Comparison of ENCODE assay signal across 29 mouse cellular contexts in genomic region chr5:114722846-114723245, GRCm38 (mm10). TPM values are rescaled to one million over a fixed set of nuclear protein-coding genes. Genes with fewer than 3 reads are reported as not detected.
DNase-seq lines count a peak whose midpoint lies in the region; ATAC-seq and TF ChIP-seq lines count a peak whose summit lies in the region.
"Had no signal": no experiment of that assay in that cellular context is flagged by ENCODE, and none has a peak within 500 bp of the region (broad histone marks: within the 10 kb centered on the region; RNA-seq: fewer than 3 reads in every experiment).

No protein-coding gene starts in this region.

- no peak overlapping the region for H3K4me2 ChIP-seq in embryonic facial prominence, embryonic 12.5 days (replicated peaks)
- no peak overlapping the region for H3K4me2 ChIP-seq in limb, embryonic 12.5 days
- no peak overlapping the region for H3K4me2 ChIP-seq in limb, embryonic 14.5 days (replicated peaks; ENCODE audit: low read depth, low read length, severe bottlenecking)
- H3K4me2 ChIP-seq: heart, embryonic 13.5 days; hindbrain, embryonic 14.5 days; liver, embryonic 15.5 days; lung, embryonic 15.5 days; midbrain, embryonic 15.5 days had no signal

- H3K9me3 ChIP-seq in embryonic facial prominence, embryonic 12.5 days = 0 out of 2 replicates have a peak, but pooled peaks cover 5% of the 10 kb centered on the region
- H3K9me3 ChIP-seq in embryonic facial prominence, embryonic 10.5 days = peaks cover 3% of the 10 kb centered on the region; the same call in 1 of the 2 replicates
- 0 out of 2 replicates have a peak, but pooled peaks cover 5% of the 10 kb centered on the region for H3K9me3 ChIP-seq in limb, embryonic 12.5 days
- no peaks in the 10 kb centered on the region for H3K9me3 ChIP-seq in limb, embryonic 10.5 days (replicated peaks)
- no peaks in the 10 kb centered on the region for H3K9me3 ChIP-seq in limb, embryonic 14.5 days (ENCODE audit: control insufficient read depth, low read length)
- H3K9me3 ChIP-seq: forebrain, embryonic 10.5 days; heart, embryonic 13.5 days; liver, embryonic 15.5 days; lung, embryonic 15.5 days; midbrain, embryonic 15.5 days had no signal

- WGBS in embryonic facial prominence, embryonic 12.5 days = 93% methylated on average over 13 of the region's 13 CpGs
- 91% methylated on average over 13 of the region's 13 CpGs for WGBS in embryonic facial prominence, embryonic 10.5 days
- 98% methylated on average over 13 of the region's 13 CpGs for WGBS in limb, embryonic 12.5 days
- WGBS in limb, embryonic 10.5 days = 95% methylated on average over 13 of the region's 13 CpGs
- 92% methylated on average over 13 of the region's 13 CpGs for WGBS in limb, embryonic 14.5 days

- H3K36me3 ChIP-seq in embryonic facial prominence, embryonic 12.5 days = peaks cover 78% of the 10 kb centered on the region
- peaks cover 86% of the 10 kb centered on the region for H3K36me3 ChIP-seq in embryonic facial prominence, embryonic 10.5 days (replicated peaks)
- peaks cover 79% of the 10 kb centered on the region for H3K36me3 ChIP-seq in limb, embryonic 12.5 days
- peaks cover 86% of the 10 kb centered on the region for H3K36me3 ChIP-seq in limb, embryonic 10.5 days
- H3K36me3 ChIP-seq in limb, embryonic 14.5 days (ENCODE audit: control insufficient read depth, insufficient read depth, low read length) = peaks cover 54% of the 10 kb centered on the region

- DNase-seq in embryonic facial prominence, embryonic 10.5 days (ENCODE audit: low spot score) = no peak
- no peak for DNase-seq in limb, embryonic 10.5 days (ENCODE audit: low spot score)
- DNase-seq in limb, embryonic 14.5 days (ENCODE audit: low spot score) = no peak
- DNase-seq in right cerebral cortex, postnatal 25 days = no peak
- DNase-seq: cerebellum, adult 2 months; cerebellum, postnatal 14 days; forebrain, postnatal 0 days; heart, postnatal 10 days; kidney, adult 9 months; kidney, postnatal 10 days; liver; right cerebral cortex, adult 18-20 months; right cerebral cortex, postnatal 4 days; thymus, adult 2 months; thymus, postnatal 36 days had no signal

- H3K9ac ChIP-seq in embryonic facial prominence, embryonic 12.5 days = no peak overlapping the region
- H3K9ac ChIP-seq in limb, embryonic 12.5 days (replicated peaks) = no peak overlapping the region
- no peak overlapping the region for H3K9ac ChIP-seq in limb, embryonic 14.5 days (ENCODE audit: low read depth, low read length, severe bottlenecking)
- H3K9ac ChIP-seq: forebrain, postnatal 0 days; heart, embryonic 13.5 days; hindbrain, embryonic 14.5 days; liver, embryonic 15.5 days; lung, embryonic 15.5 days; midbrain, embryonic 15.5 days had no signal

- no peaks in the 10 kb centered on the region for H3K4me1 ChIP-seq in embryonic facial prominence, embryonic 12.5 days
- peaks cover 4% of the 10 kb centered on the region; the same call in 1 of the 2 replicates for H3K4me1 ChIP-seq in embryonic facial prominence, embryonic 10.5 days
- no peaks in the 10 kb centered on the region for H3K4me1 ChIP-seq in limb, embryonic 12.5 days (replicated peaks)
- peaks cover 5% of the 10 kb centered on the region; the same call in 1 of the 2 replicates for H3K4me1 ChIP-seq in limb, embryonic 10.5 days
- no peaks in the 10 kb centered on the region for H3K4me1 ChIP-seq in limb, embryonic 14.5 days (ENCODE audit: control insufficient read depth, insufficient read depth, low read length)
- H3K4me1 ChIP-seq: forebrain, embryonic 10.5 days; heart, embryonic 13.5 days; lung, embryonic 15.5 days; midbrain, embryonic 10.5 days; midbrain, embryonic 15.5 days had no signal

- 0 out of 2 replicates have a peak overlapping the region, but pooled peaks have one; percentile 1 for H3K27ac ChIP-seq in embryonic facial prominence, embryonic 12.5 days
- H3K27ac ChIP-seq in embryonic facial prominence, embryonic 10.5 days (replicated peaks) = no peak overlapping the region
- H3K27ac ChIP-seq in limb, embryonic 12.5 days = 0 out of 2 replicates have a peak overlapping the region, but pooled peaks have one; percentile 7
- no peak overlapping the region for H3K27ac ChIP-seq in limb, embryonic 10.5 days
- H3K27ac ChIP-seq in limb, embryonic 14.5 days (replicated peaks; ENCODE audit: low read depth, low read length) = 0 out of 2 replicates have a peak overlapping the region, but pooled peaks have one; percentile 5
- H3K27ac ChIP-seq: forebrain, embryonic 10.5 days; heart, embryonic 13.5 days; hindbrain, embryonic 14.5 days; left cerebral cortex, adult 2 months; liver, embryonic 15.5 days; lung, embryonic 15.5 days; midbrain, embryonic 10.5 days; midbrain, embryonic 15.5 days had no signal

- ATAC-seq in embryonic facial prominence, embryonic 12.5 days (ENCODE audit: insufficient number of reproducible peaks, insufficient read depth, low FRiP score, low TSS enrichment) = no peak
- ATAC-seq in limb, embryonic 12.5 days (ENCODE audit: insufficient number of reproducible peaks, insufficient read depth, low FRiP score, low TSS enrichment, low read depth) = no peak
- ATAC-seq in limb, embryonic 14.5 days (ENCODE audit: low FRiP score, low read depth) = no peak
- ATAC-seq in erythroblast, adult 5-6 weeks (replicated peaks; ENCODE audit: low FRiP score, poor library complexity, severe bottlenecking) = no peak
- ATAC-seq: activated CD4-positive, CD25-positive, alpha-beta regulatory T cell, adult 4 months; CD4-positive, CD25-positive, alpha-beta regulatory T cell, adult 4 months; forebrain, postnatal 0 days; intestine, postnatal 0 days; midbrain, embryonic 15.5 days had no signal

- H3K4me3 ChIP-seq in embryonic facial prominence, embryonic 12.5 days = no peak overlapping the region
- no peak overlapping the region for H3K4me3 ChIP-seq in embryonic facial prominence, embryonic 10.5 days
- H3K4me3 ChIP-seq in limb, embryonic 12.5 days (replicated peaks) = no peak overlapping the region
- no peak overlapping the region for H3K4me3 ChIP-seq in limb, embryonic 10.5 days
- H3K4me3 ChIP-seq in limb, embryonic 14.5 days (replicated peaks; ENCODE audit: low read length) = no peak overlapping the region
- H3K4me3 ChIP-seq: forebrain, embryonic 10.5 days; heart, embryonic 13.5 days; left cerebral cortex, adult 2 months; liver, embryonic 15.5 days; lung, embryonic 15.5 days; midbrain, embryonic 10.5 days; midbrain, embryonic 15.5 days had no signal

- H3K27me3 ChIP-seq in embryonic facial prominence, embryonic 12.5 days = no peaks in the 10 kb centered on the region
- H3K27me3 ChIP-seq in embryonic facial prominence, embryonic 10.5 days (replicated peaks; ENCODE audit: low read depth, poor library complexity, severe bottlenecking) = no peaks in the 10 kb centered on the region
- H3K27me3 ChIP-seq in limb, embryonic 12.5 days = no peaks in the 10 kb centered on the region
- H3K27me3 ChIP-seq in limb, embryonic 10.5 days (ENCODE audit: low read depth, poor library complexity, severe bottlenecking) = no peaks in the 10 kb centered on the region
- no peaks in the 10 kb centered on the region for H3K27me3 ChIP-seq in limb, embryonic 14.5 days (ENCODE audit: control insufficient read depth, insufficient read depth, low read length)
- H3K27me3 ChIP-seq: heart, embryonic 13.5 days; liver, embryonic 15.5 days; lung, embryonic 15.5 days; midbrain, embryonic 15.5 days had no signal

- TF ChIP-seq POLR2A in limb, embryonic 14.5 days (IDR thresholded peaks at IDR 0.05; ENCODE audit: borderline replicate concordance, extremely low read depth, insufficient read depth, insufficient read length) = no peak

RNA-seq across cellular contexts. Expression of gene Tchp, which starts 15.3 kb away (rescaled TPM):
- 18.8 and 21.7 TPM in 2 replicates for polyA plus RNA-seq in embryonic facial prominence, embryonic 12.5 days (2016; fragmentation: Nextera tagmentation; extraction: Ambion mirVana)
- polyA plus RNA-seq in embryonic facial prominence, embryonic 10.5 days (2016; fragmentation: Nextera tagmentation; extraction: Ambion mirVana) = 20.7 and 22.0 TPM in 2 replicates
- 21.0 and 22.1 TPM in 2 replicates for polyA plus RNA-seq in limb, embryonic 12.5 days (2016; fragmentation: Nextera tagmentation; extraction: Ambion mirVana)
- polyA plus RNA-seq in limb, embryonic 10.5 days (2016; fragmentation: Nextera tagmentation; extraction: Ambion mirVana) = 18.8 and 22.0 TPM in 2 replicates
- 29.9 and 33.6 TPM in 2 replicates for polyA plus RNA-seq in limb, embryonic 14.5 days (2012; rRNA removed)
- 10.7 and 13.0 TPM in 2 replicates for polyA plus RNA-seq in limb, embryonic 14.5 days (2014; fragmentation: Nextera tagmentation; extraction: Ambion mirVana)
- 1.2 and 4.4 TPM in 2 replicates for total RNA-seq in erythroblast, adult 5-6 weeks (2015; ENCODE audit: low replicate concordance)
- total RNA-seq in erythroblast, adult 5-6 weeks (2017; ENCODE audit: low replicate concordance) = 2.0 and 4.5 TPM in 2 replicates

RNA-seq across cellular contexts. Expression of gene Gltp, which starts 32.1 kb away (rescaled TPM):
- 63.0 and 64.5 TPM in 2 replicates for polyA plus RNA-seq in embryonic facial prominence, embryonic 12.5 days (2016; fragmentation: Nextera tagmentation; extraction: Ambion mirVana)
- polyA plus RNA-seq in embryonic facial prominence, embryonic 10.5 days (2016; fragmentation: Nextera tagmentation; extraction: Ambion mirVana) = 75.1 and 79.0 TPM in 2 replicates
- polyA plus RNA-seq in limb, embryonic 12.5 days (2016; fragmentation: Nextera tagmentation; extraction: Ambion mirVana) = 69.5 and 75.3 TPM in 2 replicates
- 65.4 and 78.6 TPM in 2 replicates for polyA plus RNA-seq in limb, embryonic 10.5 days (2016; fragmentation: Nextera tagmentation; extraction: Ambion mirVana)
- polyA plus RNA-seq in limb, embryonic 14.5 days (2012; rRNA removed) = 132 and 144 TPM in 2 replicates
- polyA plus RNA-seq in limb, embryonic 14.5 days (2014; fragmentation: Nextera tagmentation; extraction: Ambion mirVana) = 229 and 289 TPM in 2 replicates
- total RNA-seq in erythroblast, adult 5-6 weeks (2015; ENCODE audit: low replicate concordance) = 54.8 and 68.4 TPM in 2 replicates
- total RNA-seq in erythroblast, adult 5-6 weeks (2017; ENCODE audit: low replicate concordance) = 13.0 and 31.2 TPM in 2 replicates

RNA-seq across cellular contexts. Expression of gene Ankrd13a, which starts 51.6 kb away (rescaled TPM):
- polyA plus RNA-seq in embryonic facial prominence, embryonic 12.5 days (2016; fragmentation: Nextera tagmentation; extraction: Ambion mirVana) = 60.5 and 63.9 TPM in 2 replicates
- 44.4 and 48.1 TPM in 2 replicates for polyA plus RNA-seq in embryonic facial prominence, embryonic 10.5 days (2016; fragmentation: Nextera tagmentation; extraction: Ambion mirVana)
- 52.9 and 58.5 TPM in 2 replicates for polyA plus RNA-seq in limb, embryonic 12.5 days (2016; fragmentation: Nextera tagmentation; extraction: Ambion mirVana)
- polyA plus RNA-seq in limb, embryonic 10.5 days (2016; fragmentation: Nextera tagmentation; extraction: Ambion mirVana) = 43.1 and 44.0 TPM in 2 replicates
- 48.6 and 51.6 TPM in 2 replicates for polyA plus RNA-seq in limb, embryonic 14.5 days (2012; rRNA removed)
- polyA plus RNA-seq in limb, embryonic 14.5 days (2014; fragmentation: Nextera tagmentation; extraction: Ambion mirVana) = 65.3 and 67.6 TPM in 2 replicates
- 81.3 and 90.3 TPM in 2 replicates for total RNA-seq in erythroblast, adult 5-6 weeks (2015; ENCODE audit: low replicate concordance)
- 83.4 and 98.1 TPM in 2 replicates for total RNA-seq in erythroblast, adult 5-6 weeks (2017; ENCODE audit: low replicate concordance)

RNA-seq across cellular contexts. Expression of gene Git2, which starts 52.5 kb away (rescaled TPM):
- 48.2 and 52.6 TPM in 2 replicates for polyA plus RNA-seq in embryonic facial prominence, embryonic 12.5 days (2016; fragmentation: Nextera tagmentation; extraction: Ambion mirVana)
- 36.7 and 38.1 TPM in 2 replicates for polyA plus RNA-seq in embryonic facial prominence, embryonic 10.5 days (2016; fragmentation: Nextera tagmentation; extraction: Ambion mirVana)
- 46.8 and 48.8 TPM in 2 replicates for polyA plus RNA-seq in limb, embryonic 12.5 days (2016; fragmentation: Nextera tagmentation; extraction: Ambion mirVana)
- 36.1 and 44.8 TPM in 2 replicates for polyA plus RNA-seq in limb, embryonic 10.5 days (2016; fragmentation: Nextera tagmentation; extraction: Ambion mirVana)
- 64.2 and 66.4 TPM in 2 replicates for polyA plus RNA-seq in limb, embryonic 14.5 days (2012; rRNA removed)
- 41.6 and 44.3 TPM in 2 replicates for polyA plus RNA-seq in limb, embryonic 14.5 days (2014; fragmentation: Nextera tagmentation; extraction: Ambion mirVana)
- total RNA-seq in erythroblast, adult 5-6 weeks (2015; ENCODE audit: low replicate concordance) = 21.3 and 70.1 TPM in 2 replicates
- 20.7 and 57.7 TPM in 2 replicates for total RNA-seq in erythroblast, adult 5-6 weeks (2017; ENCODE audit: low replicate concordance)

Comparison
In these comparisons a context has a peak if more than half of its experiments do, and no peak if none do; other contexts are left out.
1. H3K27ac ChIP-seq: peak in embryonic facial prominence, embryonic 12.5 days (single experiment), limb, embryonic 12.5 days (single experiment) and limb, embryonic 14.5 days (single experiment); none in embryonic facial prominence, embryonic 10.5 days (single experiment) and limb, embryonic 10.5 days (single experiment).